Mouse (Mus musculus): ENCODE results near the gene S100pbp. TPM values are rescaled to one million over a fixed set of nuclear protein-coding genes. Genes with fewer than 3 reads are reported as not detected.

Gene S100pbp
- polyA plus RNA-seq, 1 experiment from 2014 or later = 15.7 TPM

DNA sequence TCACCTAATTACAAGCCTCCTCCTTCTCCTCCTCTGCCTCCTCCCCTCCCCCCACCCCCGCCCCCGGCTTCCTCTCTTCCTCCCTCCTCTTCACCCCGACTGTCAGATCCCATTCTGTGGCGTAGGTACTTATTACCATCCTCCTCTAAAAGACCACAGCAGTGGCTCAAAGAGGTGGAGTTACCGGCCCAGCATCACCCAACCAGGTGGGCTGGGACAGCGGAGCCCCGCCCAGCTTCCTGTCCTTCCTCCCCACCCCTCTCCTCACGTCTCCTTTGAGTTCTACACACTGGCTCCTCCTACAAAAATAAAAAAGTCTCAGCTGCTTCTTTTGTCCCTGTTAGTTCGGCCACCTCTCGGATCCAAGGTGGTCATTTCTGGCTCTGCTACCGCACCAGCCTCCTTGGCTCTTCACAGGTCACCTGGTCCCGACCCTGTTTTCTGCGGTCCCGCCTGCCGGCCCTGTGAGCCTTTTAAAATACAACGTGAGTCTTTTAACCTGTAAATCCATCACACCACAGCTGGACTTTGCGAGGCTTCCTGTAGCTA lies 58.7 kb downstream of the S100pbp start:
- Histone ChIP-seq H3K27me3 (ENCODE audit: control insufficient read depth, insufficient read depth, low read length) (peaks cover 17% of the 10 kb centered on the region), H3K4me1 (ENCODE audit: control insufficient read depth in 2 of 2, insufficient read depth in 2 of 2, low read length in 2 of 2) (peaks cover 10 to 19% of the 10 kb centered on the region in 2 experiments), H3K36me3 (ENCODE audit: control insufficient read depth, insufficient read depth, low read length) (no peaks in the 10 kb centered on the region), H3K27ac (replicated peaks in 1 of 2; ENCODE audit: control insufficient read depth in 1 of 2, insufficient read depth in 1 of 2, low read depth in 2 of 2, low read length in 2 of 2) (no peak overlapping the region), H3K4me2 (ENCODE audit: low read length) (peak overlapping the region; percentile 55), H3K9me3 (ENCODE audit: control insufficient read depth, low read length) (no peaks in the 10 kb centered on the region), H3K9ac (ENCODE audit: low read length) (no peak overlapping the region), H3K4me3 (ENCODE audit: control insufficient read depth in 1 of 2, insufficient read depth in 1 of 2, low read depth in 1 of 2, low read length in 2 of 2) (peak overlapping the region; percentile 14 to 19; a peak in 3 of 4 replicates)
- no peak for ATAC-seq (ENCODE audit: insufficient number of reproducible peaks, insufficient read depth, low FRiP score, low read depth)
- 3% methylated on average over 17 of the region's 17 CpGs for WGBS

DNA sequence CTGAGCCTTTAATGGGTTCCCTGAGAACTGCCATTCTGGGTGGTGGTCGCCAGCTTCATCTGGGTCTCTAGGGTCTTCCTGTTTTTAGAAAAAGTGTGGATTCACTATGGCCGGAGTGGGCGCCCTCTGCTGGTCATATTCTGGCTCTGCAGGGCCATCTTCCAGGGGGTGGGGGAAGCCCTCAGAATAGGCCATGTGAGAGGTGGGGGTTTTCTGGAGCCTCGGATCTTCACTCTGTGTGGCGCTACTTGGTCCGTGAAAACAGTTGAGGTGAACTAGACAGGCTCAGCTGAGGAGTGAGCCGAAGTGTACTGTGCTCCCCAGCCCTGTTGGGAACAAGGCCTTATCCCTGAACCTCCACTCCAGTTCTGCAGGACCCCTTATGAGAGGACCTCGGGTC lies 59.4 kb downstream of the S100pbp start:
- H3K9me3 ChIP-seq (ENCODE audit: control insufficient read depth, low read length) = no peaks in the 10 kb centered on the region
- H3K36me3 ChIP-seq (ENCODE audit: control insufficient read depth, insufficient read depth, low read length) = no peaks in the 10 kb centered on the region
- WGBS = 3% methylated on average over 8 of the region's 8 CpGs
- H3K4me3 ChIP-seq (ENCODE audit: control insufficient read depth in 1 of 2, insufficient read depth in 1 of 2, low read depth in 1 of 2, low read length in 2 of 2) = 0 out of 4 replicates have a peak overlapping the region, but pooled peaks of 1 of the 2 experiments have one; percentile 14
- peaks cover 10 to 23% of the 10 kb centered on the region in 2 experiments for H3K4me1 ChIP-seq (ENCODE audit: control insufficient read depth in 2 of 2, insufficient read depth in 2 of 2, low read length in 2 of 2)
- H3K27me3 ChIP-seq (ENCODE audit: control insufficient read depth, insufficient read depth, low read length) = peaks cover 20% of the 10 kb centered on the region
- peak; percentile 40; the same call in 1 of the 2 replicates for ATAC-seq (ENCODE audit: insufficient number of reproducible peaks, insufficient read depth, low FRiP score, low read depth)
- peak overlapping the region; percentile 55 for H3K4me2 ChIP-seq (ENCODE audit: low read length)
- H3K9ac ChIP-seq (ENCODE audit: low read length) = no peak overlapping the region
- H3K27ac ChIP-seq (replicated peaks in 1 of 2; ENCODE audit: control insufficient read depth in 1 of 2, insufficient read depth in 1 of 2, low read depth in 2 of 2, low read length in 2 of 2) = no peak overlapping the region

DNA sequence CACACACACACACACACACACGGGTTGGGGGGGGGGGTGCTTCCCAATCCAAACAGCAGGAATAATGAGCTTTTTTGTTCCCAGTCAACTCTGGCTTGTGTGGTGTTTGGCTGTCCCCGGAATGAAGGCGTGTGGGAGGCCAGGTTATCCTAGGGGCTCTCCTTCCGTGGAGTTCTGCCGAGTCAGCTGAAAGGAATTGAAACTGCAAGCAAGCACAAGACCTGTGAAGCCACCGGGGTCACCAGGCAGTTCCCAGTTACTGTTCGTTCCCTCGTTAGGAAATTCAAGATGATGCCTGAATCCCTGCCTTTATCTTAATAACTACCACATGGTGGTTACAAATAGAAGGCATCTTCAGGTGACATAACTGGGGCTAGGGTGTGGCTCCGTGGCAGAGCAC lies 60.1 kb downstream of the S100pbp start:
- no peak overlapping the region for H3K27ac ChIP-seq (replicated peaks in 1 of 2; ENCODE audit: control insufficient read depth in 1 of 2, insufficient read depth in 1 of 2, low read depth in 2 of 2, low read length in 2 of 2)
- peaks cover 12 to 19% of the 10 kb centered on the region in 2 experiments for H3K4me1 ChIP-seq (ENCODE audit: control insufficient read depth in 2 of 2, insufficient read depth in 2 of 2, low read length in 2 of 2)
- H3K4me2 ChIP-seq (ENCODE audit: low read length) = no peak overlapping the region
- WGBS = 39% methylated on average over 9 of the region's 9 CpGs
- ATAC-seq (ENCODE audit: insufficient number of reproducible peaks, insufficient read depth, low FRiP score, low read depth) = no peak
- H3K27me3 ChIP-seq (ENCODE audit: control insufficient read depth, insufficient read depth, low read length) = peaks cover 28% of the 10 kb centered on the region
- H3K4me3 ChIP-seq (ENCODE audit: control insufficient read depth in 1 of 2, insufficient read depth in 1 of 2, low read depth in 1 of 2, low read length in 2 of 2) = no peak overlapping the region
- H3K9me3 ChIP-seq (ENCODE audit: control insufficient read depth, low read length) = no peaks in the 10 kb centered on the region
- H3K36me3 ChIP-seq (ENCODE audit: control insufficient read depth, insufficient read depth, low read length) = no peaks in the 10 kb centered on the region
- no peak overlapping the region for H3K9ac ChIP-seq (ENCODE audit: low read length)

DNA sequence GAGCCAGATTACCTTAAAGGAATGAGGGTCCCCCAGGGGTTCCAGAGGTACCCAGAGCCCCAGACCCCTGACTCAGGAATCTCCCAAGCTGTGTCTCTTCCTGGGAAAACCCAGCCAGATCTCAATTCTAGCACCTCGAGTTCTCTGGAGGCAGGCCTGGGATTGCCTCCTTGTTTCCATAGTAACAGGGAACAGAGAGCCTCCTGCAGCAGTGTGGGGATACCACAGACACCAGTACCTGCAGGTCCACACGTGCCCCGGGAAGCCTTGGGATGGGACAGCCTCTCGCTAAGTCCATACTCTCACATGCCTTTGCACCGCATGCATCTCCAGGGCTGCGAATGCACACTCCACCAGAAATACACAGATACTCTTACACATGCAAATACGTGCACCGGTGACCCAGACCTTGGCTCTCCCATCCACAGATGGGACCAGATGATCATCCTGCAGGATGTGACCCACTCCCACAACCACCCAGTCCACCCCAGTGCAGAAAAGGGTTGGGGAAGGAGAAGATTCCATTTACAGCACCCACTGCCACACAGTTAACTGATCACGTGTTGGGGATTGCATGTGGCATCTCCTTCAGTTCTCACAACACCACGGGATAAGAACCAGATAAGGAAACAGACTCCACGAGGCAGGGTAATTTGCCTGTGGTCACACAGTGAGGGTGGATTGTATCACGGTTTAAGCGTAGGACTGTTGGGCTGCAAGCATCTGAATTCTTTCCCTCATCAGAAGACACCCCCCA lies 60.8 kb downstream of the S100pbp start:
- Histone ChIP-seq H3K27ac (replicated peaks in 1 of 2; ENCODE audit: control insufficient read depth in 1 of 2, insufficient read depth in 1 of 2, low read depth in 2 of 2, low read length in 2 of 2) (no peak overlapping the region), H3K9ac (ENCODE audit: low read length) (no peak overlapping the region), H3K9me3 (ENCODE audit: control insufficient read depth, low read length) (no peaks in the 10 kb centered on the region), H3K27me3 (ENCODE audit: control insufficient read depth, insufficient read depth, low read length) (peaks cover 31% of the 10 kb centered on the region), H3K36me3 (ENCODE audit: control insufficient read depth, insufficient read depth, low read length) (no peaks in the 10 kb centered on the region), H3K4me2 (ENCODE audit: low read length) (no peak overlapping the region), H3K4me1 (ENCODE audit: control insufficient read depth in 2 of 2, insufficient read depth in 2 of 2, low read length in 2 of 2) (peaks cover 12 to 19% of the 10 kb centered on the region in 2 experiments), H3K4me3 (ENCODE audit: control insufficient read depth in 1 of 2, insufficient read depth in 1 of 2, low read depth in 1 of 2, low read length in 2 of 2) (no peak overlapping the region)
- ATAC-seq (ENCODE audit: insufficient number of reproducible peaks, insufficient read depth, low FRiP score, low read depth) = no peak
- WGBS = 54% methylated on average over 13 of the region's 13 CpGs

DNA sequence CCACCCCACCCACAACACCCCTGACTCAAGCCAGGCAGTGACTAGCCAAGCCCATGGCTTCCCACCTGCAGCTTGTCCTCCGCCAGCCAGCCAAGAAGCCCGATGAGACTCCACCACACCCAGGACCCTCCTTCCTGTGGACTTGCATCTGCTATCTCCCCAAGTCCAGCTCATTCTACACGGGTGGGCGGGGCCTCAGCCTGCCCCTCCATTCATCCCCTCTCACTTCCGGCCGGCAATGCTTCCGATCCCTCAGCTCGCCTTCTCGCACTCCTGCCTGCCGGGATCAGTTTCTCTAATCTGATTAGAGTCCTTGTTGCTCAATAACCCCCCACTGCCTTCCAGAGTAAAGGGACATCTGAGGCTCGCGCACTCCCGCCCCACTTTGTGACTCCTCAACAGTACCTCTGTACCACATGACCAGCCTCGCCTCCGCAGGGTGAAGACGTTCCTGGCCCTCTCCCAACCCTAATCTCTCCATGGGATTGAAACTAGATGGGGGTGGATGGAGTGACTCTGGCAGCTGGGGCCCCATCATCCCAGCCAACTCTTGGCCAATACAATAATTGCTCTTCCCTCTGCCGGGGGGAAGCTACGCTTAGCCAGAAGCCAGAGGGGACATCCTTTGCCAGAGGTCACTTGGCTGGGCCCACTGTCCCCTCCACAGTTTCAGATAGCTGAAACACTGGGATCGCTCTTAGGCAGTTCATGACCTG lies 63.6 kb downstream of the S100pbp start:
- Histone ChIP-seq H3K4me2 (ENCODE audit: low read length) (peak overlapping the region; percentile 30), H3K4me3 (ENCODE audit: control insufficient read depth in 1 of 2, insufficient read depth in 1 of 2, low read depth in 1 of 2, low read length in 2 of 2) (peak overlapping the region in 1 of 2 experiments; percentile 2; a peak in 1 of 4 replicates), H3K27me3 (ENCODE audit: control insufficient read depth, insufficient read depth, low read length) (peaks cover 58% of the 10 kb centered on the region), H3K9me3 (ENCODE audit: control insufficient read depth, low read length) (no peaks in the 10 kb centered on the region), H3K36me3 (ENCODE audit: control insufficient read depth, insufficient read depth, low read length) (no peaks in the 10 kb centered on the region), H3K9ac (ENCODE audit: low read length) (no peak overlapping the region), H3K27ac (replicated peaks in 1 of 2; ENCODE audit: control insufficient read depth in 1 of 2, insufficient read depth in 1 of 2, low read depth in 2 of 2, low read length in 2 of 2) (no peak overlapping the region), H3K4me1 (ENCODE audit: control insufficient read depth in 2 of 2, insufficient read depth in 2 of 2, low read length in 2 of 2) (peaks cover 16 to 18% of the 10 kb centered on the region in 2 experiments)
- WGBS = 7% methylated on average over 19 of the region's 19 CpGs
- no peak for ATAC-seq (ENCODE audit: insufficient number of reproducible peaks, insufficient read depth, low FRiP score, low read depth)

DNA sequence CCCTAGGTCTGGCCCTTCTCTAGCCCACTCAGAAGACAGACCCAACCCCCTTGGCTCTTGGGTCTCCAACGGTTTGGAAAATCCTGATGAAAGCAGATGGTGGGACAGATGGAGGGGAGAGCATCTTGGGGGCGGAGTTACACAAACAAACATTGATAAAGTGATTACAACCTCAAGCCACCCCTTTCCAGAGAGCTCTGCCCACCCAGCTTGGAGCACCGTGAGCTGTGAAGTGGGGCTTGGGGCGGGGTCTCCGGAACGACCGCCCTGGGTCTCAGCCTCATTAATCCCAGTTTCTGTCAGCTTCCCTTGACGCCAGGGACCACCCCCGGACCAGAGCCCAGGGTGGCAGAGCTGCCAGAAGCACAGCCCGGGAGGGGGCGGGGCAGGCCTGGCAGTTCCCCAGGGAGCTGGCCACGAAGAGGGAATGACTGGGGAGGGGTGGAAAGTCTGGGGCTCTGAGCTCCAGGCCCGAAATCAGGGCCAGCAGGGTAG lies 64.8 kb downstream of the S100pbp start:
- peaks cover 68% of the 10 kb centered on the region for H3K27me3 ChIP-seq (ENCODE audit: control insufficient read depth, insufficient read depth, low read length)
- no peak for ATAC-seq (ENCODE audit: insufficient number of reproducible peaks, insufficient read depth, low FRiP score, low read depth)
- H3K4me3 ChIP-seq (ENCODE audit: control insufficient read depth in 1 of 2, insufficient read depth in 1 of 2, low read depth in 1 of 2, low read length in 2 of 2) = no peak overlapping the region

DNA sequence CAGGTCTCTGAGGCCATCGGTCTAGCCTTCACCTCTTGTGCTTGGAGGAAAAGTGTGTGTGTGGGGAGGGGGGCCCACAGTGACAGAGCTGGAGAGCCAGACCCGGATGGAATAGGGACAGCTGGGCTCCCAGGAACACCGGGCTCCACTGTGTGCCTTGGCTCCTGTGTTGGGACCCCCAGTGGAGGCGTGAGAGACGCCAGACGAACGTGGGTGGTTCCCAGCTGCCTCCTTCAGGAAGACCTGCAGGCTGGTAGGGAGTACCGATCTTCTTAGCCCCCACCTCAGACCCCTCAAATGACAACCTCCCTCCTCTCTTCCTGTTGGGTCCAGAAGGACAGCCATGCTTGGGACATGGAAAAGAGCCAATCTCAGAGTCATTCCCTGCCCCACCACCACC lies 66.8 kb downstream of the S100pbp start:
- no peaks in the 10 kb centered on the region for H3K9me3 ChIP-seq (ENCODE audit: control insufficient read depth, low read length)
- no peaks in the 10 kb centered on the region for H3K36me3 ChIP-seq (ENCODE audit: control insufficient read depth, insufficient read depth, low read length)
- H3K27ac ChIP-seq (replicated peaks in 1 of 2; ENCODE audit: control insufficient read depth in 1 of 2, insufficient read depth in 1 of 2, low read depth in 2 of 2, low read length in 2 of 2) = no peak overlapping the region
- WGBS = 9% methylated on average over 8 of the region's 8 CpGs
- ATAC-seq (ENCODE audit: insufficient number of reproducible peaks, insufficient read depth, low FRiP score, low read depth) = no peak
- H3K4me2 ChIP-seq (ENCODE audit: low read length) = no peak overlapping the region
- H3K9ac ChIP-seq (ENCODE audit: low read length) = no peak overlapping the region
- peaks cover 9 to 12% of the 10 kb centered on the region in 2 experiments for H3K4me1 ChIP-seq (ENCODE audit: control insufficient read depth in 2 of 2, insufficient read depth in 2 of 2, low read length in 2 of 2)
- peaks cover 77% of the 10 kb centered on the region for H3K27me3 ChIP-seq (ENCODE audit: control insufficient read depth, insufficient read depth, low read length)
- no peak overlapping the region for H3K4me3 ChIP-seq (ENCODE audit: control insufficient read depth in 1 of 2, insufficient read depth in 1 of 2, low read depth in 1 of 2, low read length in 2 of 2)

More for the DNA sequence above, 64.8 kb downstream of the S100pbp start:
- Histone ChIP-seq H3K4me2 (ENCODE audit: low read length) (no peak overlapping the region), H3K9ac (ENCODE audit: low read length) (no peak overlapping the region), H3K27ac (replicated peaks in 1 of 2; ENCODE audit: control insufficient read depth in 1 of 2, insufficient read depth in 1 of 2, low read depth in 2 of 2, low read length in 2 of 2) (no peak overlapping the region), H3K36me3 (ENCODE audit: control insufficient read depth, insufficient read depth, low read length) (no peaks in the 10 kb centered on the region), H3K9me3 (ENCODE audit: control insufficient read depth, low read length) (no peaks in the 10 kb centered on the region), H3K4me1 (ENCODE audit: control insufficient read depth in 2 of 2, insufficient read depth in 2 of 2, low read length in 2 of 2) (peaks cover 9 to 12% of the 10 kb centered on the region in 2 experiments)
- 3% methylated on average over 13 of the region's 13 CpGs for WGBS
